Mouse (Mus musculus) cerebellum, adult (tissue): Measurements from ENCODE around the gene 2310011J03Rik.
A peak's percentile ranks its signal among the peaks of the same experiment; 100 is the strongest.

Source experiments
- ATAC-seq: cut with Nextera tagmentation; 2 replicates; pipeline ENCODE4 v1.9.2; 2017; ENCODE audit warnings: mild to moderate bottlenecking, moderate library complexity, mixed read lengths; ENCODE audit not compliant: insufficient number of reproducible peaks, low FRiP score, low TSS enrichment

The 2310011J03Rik gene

GRCm38 (mm10) chr10:80297526-80298133 lies 22.7 kb downstream of the 2310011J03Rik start:
- no peak for ATAC-seq

GRCm38 (mm10) chr10:80296824-80297223 lies 23.5 kb downstream of the 2310011J03Rik start:
- no peak for ATAC-seq

DNA sequence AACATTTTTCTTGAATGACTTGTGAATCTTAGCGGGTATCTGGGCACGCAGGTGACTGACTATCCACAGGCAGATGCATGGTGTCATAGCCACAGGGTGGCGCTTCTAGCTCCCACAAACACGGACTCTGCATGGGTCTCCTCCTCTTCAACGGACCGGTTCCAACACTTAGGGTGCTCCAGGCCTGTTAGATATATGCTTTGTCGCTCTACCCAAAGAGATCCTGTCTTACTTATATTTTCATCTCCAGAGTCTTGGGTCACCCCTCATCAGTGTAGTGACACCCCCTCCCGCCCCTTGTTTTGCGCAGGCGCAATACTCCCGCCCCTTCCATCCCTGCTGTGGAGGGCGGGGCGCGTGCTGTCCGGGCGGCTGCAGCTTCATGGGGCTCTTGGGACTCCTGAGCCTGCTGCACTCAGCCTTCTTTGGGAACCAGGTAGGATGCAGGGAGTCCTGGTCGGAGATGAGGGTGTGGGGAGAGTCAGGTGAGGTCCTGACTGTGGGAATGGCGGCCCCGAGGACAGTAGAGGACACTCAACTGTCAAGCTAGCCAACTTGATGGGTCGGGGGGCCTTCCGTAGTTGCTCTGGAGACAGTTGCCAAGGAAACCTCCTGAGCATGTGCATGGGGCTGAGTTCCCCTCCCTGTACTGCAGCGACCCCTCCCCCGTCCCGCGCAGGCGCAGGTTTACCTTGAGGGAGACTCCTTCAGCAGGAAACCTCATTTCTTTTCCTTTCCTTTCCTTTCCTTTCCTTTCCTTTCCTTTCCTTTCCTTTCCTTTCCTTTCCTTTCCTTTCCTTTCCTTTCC lies 24.5 kb downstream of the 2310011J03Rik start, which contains the start of gene Apc2:
Gene Apc2, plus strand, starts transcription at position 360 of the 808 bp plus-strand sequence.
- ATAC-seq, result peak; percentile 14; the same call in 1 of the 2 replicates

- no peak for ATAC-seq
These were observed 25.5 kb downstream of the 2310011J03Rik start for GRCm38 (mm10) chr10:80294788-80295303.

DNA sequence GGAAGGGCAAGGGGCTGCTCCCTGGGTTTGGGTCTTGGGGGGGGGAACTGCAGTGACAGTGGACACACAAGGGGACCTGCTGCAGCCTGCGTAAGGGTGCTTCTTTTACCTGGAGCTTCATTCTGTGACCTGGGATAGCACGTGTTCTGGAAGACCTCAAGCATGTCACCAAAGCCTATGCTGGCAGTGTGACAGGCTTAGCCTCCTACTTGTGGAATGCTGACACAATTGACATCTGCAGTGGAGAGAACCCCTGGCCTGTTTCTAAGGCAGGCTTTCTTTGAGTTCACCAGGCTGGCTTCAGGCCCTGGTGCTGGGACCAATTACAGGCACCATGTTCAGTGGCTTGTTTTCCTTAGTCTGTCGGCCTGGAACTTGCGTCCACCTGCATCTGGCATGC lies 26.0 kb downstream of the 2310011J03Rik start:
- ATAC-seq, result no peak

GRCm38 (mm10) chr10:80293325-80293724 lies 27.0 kb downstream of the 2310011J03Rik start:
- no peak for ATAC-seq

DNA sequence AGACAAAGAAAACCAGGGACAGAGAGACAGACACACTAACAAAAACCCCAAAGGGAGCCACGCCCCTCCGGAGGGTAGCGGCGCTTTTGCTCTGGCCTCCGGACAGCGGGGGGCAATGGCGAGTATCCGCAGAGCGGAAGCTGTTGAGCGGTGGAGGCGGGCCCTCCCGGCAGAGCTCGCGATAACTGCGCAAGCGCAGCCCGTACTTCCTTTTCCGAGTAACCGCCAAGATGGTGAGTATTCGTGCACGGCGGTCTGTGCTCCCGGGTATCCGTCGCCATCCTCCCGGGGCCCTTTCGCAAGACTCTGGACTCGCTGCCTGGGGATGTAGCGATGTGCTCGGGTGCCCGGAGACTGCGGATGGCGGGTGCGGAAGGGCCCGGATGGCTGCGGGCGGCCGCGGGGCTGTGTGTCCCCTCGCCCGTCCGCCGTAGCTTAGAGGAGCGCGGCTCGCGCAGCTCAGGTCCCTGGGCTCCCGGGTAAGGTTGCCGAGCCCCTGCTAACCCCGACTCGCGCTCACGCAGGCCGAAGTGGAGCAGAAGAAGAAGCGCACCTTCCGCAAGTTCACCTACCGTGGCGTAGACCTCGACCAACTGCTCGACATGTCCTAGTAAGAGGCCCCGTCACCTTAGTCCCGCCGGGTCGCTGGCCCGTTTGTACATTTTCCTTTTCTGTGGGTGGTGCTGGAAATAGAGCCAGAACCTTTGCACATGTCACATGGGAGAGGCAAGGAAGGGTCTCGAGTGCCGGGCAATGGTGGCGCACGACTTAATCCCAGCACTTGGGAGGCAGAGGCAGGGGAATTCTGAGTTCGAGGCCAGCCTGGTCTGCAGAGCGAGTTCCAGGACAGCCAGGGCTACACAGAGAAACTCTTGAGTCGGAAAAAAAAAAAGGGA lies 27.8 kb downstream of the 2310011J03Rik start, which contains the start of gene Rps15:
Gene Rps15, plus strand, starts transcription at position 203 of the 896 bp plus-strand sequence.
- ATAC-seq, result peak; percentile 62; the same call in 1 of the 2 replicates

DNA sequence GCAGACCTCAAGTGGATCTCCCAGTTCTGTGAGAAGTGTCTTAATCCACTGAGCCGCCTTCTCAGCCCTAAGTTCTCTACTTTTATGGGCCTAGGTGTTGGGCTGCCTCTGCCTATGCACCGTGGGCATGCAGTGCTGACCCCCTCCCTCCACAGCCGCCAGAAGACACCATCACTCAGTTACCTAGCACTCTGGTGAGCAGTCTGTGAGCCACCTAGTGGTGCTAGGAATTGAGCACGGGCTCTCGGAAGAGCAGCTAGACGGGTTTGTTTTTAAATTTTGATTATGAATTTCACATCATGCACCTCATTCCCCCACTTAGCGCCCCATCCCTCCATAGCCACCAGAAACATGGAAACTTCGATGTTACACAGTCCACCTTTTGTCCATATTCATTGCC lies 31.7 kb downstream of the 2310011J03Rik start:
- ATAC-seq, result no peak

GRCm38 (mm10) chr10:80288097-80288496 lies 32.2 kb downstream of the 2310011J03Rik start:
- no peak for ATAC-seq

GRCm38 (mm10) chr10:80285222-80286070 lies 34.9 kb downstream of the 2310011J03Rik start:
- no peak for ATAC-seq

GRCm38 (mm10) chr10:80282481-80283441 lies 37.6 kb downstream of the 2310011J03Rik start:
- no peak for ATAC-seq

GRCm38 (mm10) chr10:80281921-80282371 lies 38.4 kb downstream of the 2310011J03Rik start:
- ATAC-seq, result 0 out of 2 replicates have a peak, but pooled peaks have one; percentile 29

DNA sequence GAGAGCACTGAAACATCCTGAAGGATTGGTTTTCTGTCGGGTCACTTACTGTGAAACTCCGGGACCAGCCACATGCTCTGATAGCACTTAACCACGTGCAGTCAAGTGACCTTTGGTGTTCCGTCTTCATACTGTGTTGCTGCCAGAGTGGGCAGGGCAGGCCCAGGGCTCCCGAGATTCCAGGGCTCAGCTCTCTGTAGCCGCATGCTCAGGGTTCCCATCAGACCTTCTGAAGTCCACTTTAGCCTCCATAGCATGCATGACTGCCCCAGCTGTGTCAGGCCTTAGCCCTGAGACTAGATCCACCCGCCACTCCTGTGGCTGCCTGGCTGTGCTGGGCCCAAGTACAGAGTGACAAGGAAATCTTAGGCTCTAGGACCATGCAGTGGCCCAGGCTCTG lies 39.0 kb downstream of the 2310011J03Rik start:
- no peak for ATAC-seq

DNA sequence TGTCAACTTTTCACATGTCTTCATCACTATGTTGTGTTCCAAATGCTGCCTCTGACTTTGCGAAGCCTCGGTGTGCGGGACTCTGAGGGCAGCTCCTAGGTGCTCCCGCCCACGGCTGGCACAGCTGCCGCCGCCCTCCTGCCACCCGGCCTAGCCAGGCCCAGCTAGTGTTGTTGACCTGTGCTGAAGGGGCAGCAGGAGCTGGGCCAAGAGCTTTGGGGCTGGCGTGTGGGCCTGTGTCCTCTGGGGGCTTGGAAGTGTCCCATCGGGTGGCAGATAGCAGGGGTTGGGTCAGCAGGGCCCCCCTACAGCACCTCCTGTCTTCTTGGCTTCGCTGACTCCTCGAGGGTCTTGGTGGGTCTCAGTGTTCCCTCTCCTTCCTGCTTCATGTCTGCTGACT lies 41.1 kb downstream of the 2310011J03Rik start:
- no peak for ATAC-seq

DNA sequence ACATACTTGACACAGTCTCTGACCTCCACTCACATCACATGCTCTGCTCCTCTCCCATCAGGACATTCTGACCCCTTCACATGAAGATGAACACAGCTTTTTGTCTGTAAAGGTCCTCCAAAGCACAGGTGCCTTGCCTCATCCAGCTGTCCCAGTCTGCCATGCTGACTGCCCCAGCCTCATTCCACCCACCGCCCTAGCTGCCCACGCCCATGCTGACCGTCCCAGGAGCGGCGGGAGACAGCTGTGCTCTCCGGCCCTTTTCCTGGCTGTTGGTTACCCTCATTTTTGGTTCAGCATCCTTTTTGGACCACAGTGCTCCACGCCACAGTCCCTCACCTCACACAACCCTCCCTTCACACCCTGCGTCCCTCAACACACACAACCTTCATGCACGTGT lies 41.9 kb downstream of the 2310011J03Rik start:
- ATAC-seq, result no peak

DNA sequence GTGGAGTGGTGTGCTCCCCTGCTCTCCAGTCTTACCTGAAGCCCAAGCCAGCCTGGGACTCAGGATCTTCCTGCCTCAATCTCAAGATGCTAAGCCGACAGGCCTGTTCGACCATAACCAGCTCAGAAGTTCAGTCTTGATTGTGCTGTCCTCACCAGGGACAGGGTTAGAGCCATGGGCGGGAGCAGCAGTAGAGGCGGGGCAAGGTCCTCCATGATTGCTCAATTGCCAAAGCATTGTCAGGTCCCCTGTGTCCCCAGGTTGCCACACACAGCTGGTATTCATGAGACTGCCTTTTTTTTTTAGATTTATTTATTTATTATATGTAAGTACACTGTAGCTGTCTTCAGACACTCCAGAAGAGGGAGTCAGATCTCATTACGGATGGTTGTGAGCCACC lies 44.1 kb downstream of the 2310011J03Rik start:
- no peak for ATAC-seq

- no peak for ATAC-seq
These were observed 46.5 kb downstream of the 2310011J03Rik start for GRCm38 (mm10) chr10:80273847-80274246.
